Mouse (Mus musculus) gastrocnemius, adult 2 months (tissue): ENCODE data around the gene Pip5kl1. TPM values are rescaled to one million over a fixed set of nuclear protein-coding genes. Genes with fewer than 3 reads are reported as not detected.

Experiments used
- DNase-seq: peaks from one replicate; pipeline ENCODE4 v3.0.0; 2022
- H3K27ac ChIP-seq: fragments of 200-600 bp; 2 replicates; pipeline ENCODE4 v1.8.1; 2022; ENCODE audit warnings: mild to moderate bottlenecking
- H3K4me3 ChIP-seq: fragments of 200-600 bp; 2 replicates; pipeline ENCODE4 v1.8.1; 2022; ENCODE audit warnings: mild to moderate bottlenecking, moderate library complexity
- CTCF ChIP-seq: fragments of 200-600 bp; IDR thresholded peaks from 2 replicates; pipeline ENCODE4 v1.8.1; 2022; ENCODE audit warnings: antibody characterized with exemption, mild to moderate bottlenecking, moderate library complexity
- intact Hi-C: fragments of 180-260 bp; cut with DNase I; formaldehyde crosslinking; loops from one replicate; pipeline ENCODE4 v1.15.1; 2025
- total RNA-seq, 2 experiments: library from RNA; stranded (reverse); gene quantifications; 2 replicates each; pipeline ENCODE4 v1.2.3; 2021

The Pip5kl1 gene
- total RNA-seq, 2 experiments from 2014 or later: not detected

- peak; percentile 66 for DNase-seq
- intact Hi-C loops: no loop called here
- Histone ChIP-seq H3K27ac (no peak overlapping the region), H3K4me3 (no peak overlapping the region)
- no peak for TF ChIP-seq CTCF
Measured at GRCm38 (mm10) chr2:32578146-32579046, 3.8 kb downstream of the Pip5kl1 start.

GRCm38 (mm10) chr2:32581450-32582095, 7.0 kb downstream of the Pip5kl1 start:
- intact Hi-C loops: no loop called here
- TF ChIP-seq CTCF: peak; percentile 18; the same call in 1 of the 2 replicates
- no peak overlapping the region for H3K27ac ChIP-seq
- H3K4me3 ChIP-seq: 0 out of 2 replicates have a peak overlapping the region, but pooled peaks have one; percentile 11
- no peak for DNase-seq

GRCm38 (mm10) chr2:32582830-32583799, 8.5 kb downstream of the Pip5kl1 start:
- DNase-seq: peak; percentile 78
- Histone ChIP-seq H3K27ac (no peak overlapping the region), H3K4me3 (peak overlapping the region; percentile 51)
- TF ChIP-seq CTCF: no peak
- intact Hi-C loops: loop anchor here (1.0 kb wide), 1 partner anchor 20 kb away; no protein-coding TSS in a partner anchor

GRCm38 (mm10) chr2:32585149-32585714, 10.6 kb downstream of the Pip5kl1 start:
- H3K27ac ChIP-seq: no peak overlapping the region
- H3K4me3 ChIP-seq: no peak overlapping the region
- no peak for DNase-seq
- intact Hi-C loops: no loop called here
- TF ChIP-seq CTCF: no peak

GRCm38 (mm10) chr2:32586871-32587351, 12.3 kb downstream of the Pip5kl1 start, which contains the start of gene St6galnac4:
St6galnac4 (plus strand) TSS chr2:32587095.
- peak; percentile 95 for DNase-seq
- peak within 1 kb of the TSS; percentile 90 for H3K27ac ChIP-seq
- intact Hi-C loops: no loop called here
- H3K4me3 ChIP-seq: peak within 1 kb of the TSS; percentile 86
- peak; percentile 55 for TF ChIP-seq CTCF

- no peak for TF ChIP-seq CTCF
Measured at GRCm38 (mm10) chr2:32587731-32588321, 13.2 kb downstream of the Pip5kl1 start.

GRCm38 (mm10) chr2:32589213-32589795, 14.7 kb downstream of the Pip5kl1 start:
- intact Hi-C loops: no loop called here
- peak; percentile 61 for DNase-seq
- Histone ChIP-seq H3K4me3 (peak overlapping the region; percentile 86), H3K27ac (peak overlapping the region; percentile 90)
- TF ChIP-seq CTCF: no peak

More at GRCm38 (mm10) chr2:32587731-32588321, 13.2 kb downstream of the Pip5kl1 start:
- intact Hi-C loops: no loop called here
- H3K4me3 ChIP-seq: peak overlapping the region; percentile 86
- H3K27ac ChIP-seq: peak overlapping the region; percentile 90
- DNase-seq: peak; percentile 72

- intact Hi-C loops: no loop called here
- Histone ChIP-seq H3K4me3 (peak overlapping the region; percentile 86), H3K27ac (peak overlapping the region; percentile 90)
- DNase-seq: peak; percentile 85
- TF ChIP-seq CTCF: no peak
Measured at GRCm38 (mm10) chr2:32590224-32590623, 15.6 kb downstream of the Pip5kl1 start.

GRCm38 (mm10) chr2:32591249-32591648, 16.7 kb downstream of the Pip5kl1 start:
- no peak for DNase-seq
- Histone ChIP-seq H3K4me3 (no peak overlapping the region), H3K27ac (no peak overlapping the region; the same call in 1 of the 2 replicates)
- intact Hi-C loops: no loop called here
- TF ChIP-seq CTCF: no peak

GRCm38 (mm10) chr2:32596725-32597124, 22.1 kb downstream of the Pip5kl1 start:
- no peak for TF ChIP-seq CTCF
- Histone ChIP-seq H3K27ac (peak overlapping the region; percentile 75), H3K4me3 (no peak overlapping the region)
- intact Hi-C loops: no loop called here
- DNase-seq: peak; percentile 64

GRCm38 (mm10) chr2:32597248-32597647, 22.7 kb downstream of the Pip5kl1 start:
- Histone ChIP-seq H3K4me3 (no peak overlapping the region), H3K27ac (peak overlapping the region; percentile 75)
- intact Hi-C loops: no loop called here
- no peak for DNase-seq
- TF ChIP-seq CTCF: no peak
